Mouse (Mus musculus) spleen, adult 2 months (tissue): ENCODE results near the gene 2700081O15Rik.

ENCODE experiments used
- CTCF ChIP-seq: fragments of 200-500 bp; IDR thresholded peaks from 2 replicates; pipeline ENCODE4 v1.5.1; 2011; ENCODE audit warnings: mild to moderate bottlenecking, inconsistent platforms; ENCODE audit not compliant: insufficient read depth, insufficient read length, insufficient replicate concordance; ENCODE audit errors: extremely low read depth
- POLR2A ChIP-seq: fragments of 200-500 bp; IDR thresholded peaks from 2 replicates; pipeline ENCODE4 v1.6.1; 2011; ENCODE audit warnings: low read depth, low read length, inconsistent platforms

DNA sequence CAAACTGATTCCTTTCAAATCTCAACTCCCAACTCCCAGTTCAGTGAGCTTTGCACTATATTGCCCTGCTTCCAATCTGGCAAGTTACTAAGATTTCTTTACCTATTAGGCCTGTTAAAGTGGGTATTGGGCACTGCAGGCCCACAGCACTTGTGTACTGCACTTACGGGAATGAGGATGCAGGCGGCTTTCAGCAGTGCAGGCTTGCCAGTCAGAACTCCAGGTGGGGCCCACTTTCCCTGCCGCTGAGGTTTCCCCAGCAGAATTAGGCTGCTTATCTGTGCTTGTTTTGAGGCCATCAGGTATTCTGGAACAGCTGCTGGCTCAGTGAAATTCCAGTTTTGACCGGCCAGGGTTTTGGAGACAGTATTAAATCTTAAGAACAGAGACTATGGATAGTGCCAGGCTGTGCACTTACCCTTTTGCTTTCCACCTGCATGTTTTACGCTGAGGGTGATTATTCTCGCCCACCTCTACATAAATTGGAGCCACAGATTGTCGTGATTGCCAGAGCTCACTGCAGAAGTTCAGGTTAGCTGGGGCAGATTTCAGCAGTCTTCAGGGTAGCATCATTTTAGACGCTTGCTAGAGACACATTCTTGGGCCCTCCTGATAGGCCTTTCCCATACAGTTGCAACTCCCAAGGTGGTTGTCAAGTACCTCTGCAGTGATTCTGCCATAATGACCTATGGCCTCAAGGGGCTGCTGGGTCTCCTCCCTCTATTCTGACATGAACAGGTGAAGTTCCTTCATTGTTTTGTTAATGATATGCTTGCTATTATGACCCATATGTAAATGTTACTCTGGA, 7.4 kb downstream of the 2700081O15Rik start:
- TF ChIP-seq CTCF (no peak), POLR2A (no peak)
